Mouse (Mus musculus) lung, adult 18-20 months (tissue): ENCODE results near the gene Syne3.

Experiments
- DNase-seq, 2 experiments: peaks; one replicate each; pipeline ENCODE4 v3.0.0; 2022; ENCODE audit warnings: mixed read lengths in 2 of 2

Syne3 gene

GRCm38 (mm10) chr12:104881518-104882060, 128.0 kb downstream of the Syne3 start:
- no peak for DNase-seq

GRCm38 (mm10) chr12:104880367-104880766, 129.2 kb downstream of the Syne3 start:
- DNase-seq, result no peak
